Mouse (Mus musculus) midbrain, embryonic 15.5 days (tissue): Measurements from ENCODE around the gene Nbea. TPM values are rescaled to one million over a fixed set of nuclear protein-coding genes. Genes with fewer than 3 reads are reported as not detected.

ENCODE experiments used
- ATAC-seq: fragments of 200-750 bp; cut with Nextera tagmentation; replicated peaks from 2 replicates; pipeline ENCODE4 v1.8.0; 2017; ENCODE audit warnings: moderate TSS enrichment
- H3K27ac ChIP-seq: fragments of 300-500 bp; sonication (generic); 2 replicates; pipeline ENCODE4 v1.5.1; 2015; ENCODE audit warnings: mild to moderate bottlenecking, inconsistent platforms
- H3K27me3 ChIP-seq: fragments of 300-500 bp; sonication (generic); replicated peaks from 2 replicates; pipeline ENCODE4 v1.6.1; 2015; ENCODE audit warnings: inconsistent platforms
- H3K36me3 ChIP-seq: fragments of 300-500 bp; sonication (generic); replicated peaks from 2 replicates; pipeline ENCODE4 v1.6.1; 2015; ENCODE audit warnings: inconsistent platforms
- H3K4me1 ChIP-seq: fragments of 300-500 bp; sonication (generic); 2 replicates; pipeline ENCODE4 v1.6.1; 2015; ENCODE audit warnings: inconsistent platforms
- H3K4me2 ChIP-seq: fragments of 300-500 bp; sonication (generic); 2 replicates; pipeline ENCODE4 v1.6.1; 2015; ENCODE audit warnings: inconsistent platforms, mild to moderate bottlenecking, moderate library complexity
- H3K4me3 ChIP-seq: fragments of 300-500 bp; sonication (generic); 2 replicates; pipeline ENCODE4 v1.5.1; 2015; ENCODE audit warnings: mild to moderate bottlenecking, inconsistent platforms
- H3K9ac ChIP-seq: fragments of 300-500 bp; sonication (generic); 2 replicates; pipeline ENCODE4 v1.6.1; 2015; ENCODE audit warnings: mild to moderate bottlenecking, inconsistent platforms
- H3K9me3 ChIP-seq: fragments of 300-500 bp; sonication (generic); 2 replicates; pipeline ENCODE4 v1.6.1; 2016; ENCODE audit warnings: inconsistent platforms
- WGBS: fragments of 180-500 bp; shearing (Covaris S2); methylation state at CpG from one replicate; pipeline ENCODE4 v1.1.7; 2015; ENCODE audit warnings: mixed read lengths; 5-methylcytosine and 5-hydroxymethylcytosine counted together
- polyA plus RNA-seq: library from polyadenylated mRNA; unstranded; fragments of >200 nt; fragmentation: Nextera tagmentation; extraction: Ambion mirVana; gene quantifications from 2 replicates; pipeline ENCODE4 v1.2.1, GENCODE M21; 2015

The Nbea gene
- polyA plus RNA-seq, 1 experiment from 2014 or later: 61.0 TPM

DNA sequence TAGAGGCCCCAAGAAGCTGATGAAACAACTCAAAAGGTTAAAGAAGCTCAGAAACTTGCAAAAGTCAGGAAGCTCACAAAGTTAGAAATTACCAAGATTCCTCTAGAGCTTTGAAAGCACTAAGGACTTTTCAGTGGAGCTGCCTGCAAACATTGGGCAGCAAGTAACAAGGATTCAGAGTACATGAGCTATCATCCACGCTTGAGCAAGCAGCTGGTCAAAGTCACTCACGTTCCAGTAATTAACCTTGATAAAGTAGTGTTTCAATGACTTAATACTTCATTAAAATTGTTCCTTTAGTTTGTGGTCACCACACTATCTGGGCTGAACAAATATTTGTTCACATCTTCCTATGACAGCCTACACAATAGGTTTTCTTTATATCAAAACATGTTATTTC is 75.4 kb downstream of the Nbea start:
- Histone ChIP-seq H3K4me3 (no peak overlapping the region), H3K27ac (no peak overlapping the region), H3K9ac (no peak overlapping the region), H3K36me3 (no peaks in the 10 kb centered on the region), H3K4me2 (no peak overlapping the region), H3K4me1 (no peaks in the 10 kb centered on the region), H3K9me3 (no peaks in the 10 kb centered on the region), H3K27me3 (no peaks in the 10 kb centered on the region)
- ATAC-seq: no peak
- WGBS: 65% methylated on average over 2 of the region's 2 CpGs

DNA sequence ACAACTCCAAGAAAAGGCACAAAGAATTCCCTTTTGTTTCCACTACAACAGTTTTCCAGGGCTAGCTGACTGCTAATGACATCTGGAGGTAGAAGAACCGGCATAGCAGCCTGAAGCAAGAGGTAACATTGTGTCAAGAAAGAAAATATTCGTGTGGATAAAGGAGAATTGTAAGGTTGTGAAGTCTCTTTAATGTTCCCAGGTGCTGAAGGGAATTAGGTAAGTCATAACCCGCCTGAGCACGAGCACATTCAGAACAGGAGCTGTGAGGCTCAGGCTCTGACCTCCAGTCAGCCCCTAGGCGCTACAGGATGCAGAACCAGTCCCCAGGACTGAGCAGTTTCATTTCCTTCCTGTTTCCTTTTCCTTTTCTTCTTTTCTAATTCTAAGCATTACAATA is 86.4 kb downstream of the Nbea start:
- WGBS: 9% methylated on average over 5 of the region's 5 CpGs

DNA sequence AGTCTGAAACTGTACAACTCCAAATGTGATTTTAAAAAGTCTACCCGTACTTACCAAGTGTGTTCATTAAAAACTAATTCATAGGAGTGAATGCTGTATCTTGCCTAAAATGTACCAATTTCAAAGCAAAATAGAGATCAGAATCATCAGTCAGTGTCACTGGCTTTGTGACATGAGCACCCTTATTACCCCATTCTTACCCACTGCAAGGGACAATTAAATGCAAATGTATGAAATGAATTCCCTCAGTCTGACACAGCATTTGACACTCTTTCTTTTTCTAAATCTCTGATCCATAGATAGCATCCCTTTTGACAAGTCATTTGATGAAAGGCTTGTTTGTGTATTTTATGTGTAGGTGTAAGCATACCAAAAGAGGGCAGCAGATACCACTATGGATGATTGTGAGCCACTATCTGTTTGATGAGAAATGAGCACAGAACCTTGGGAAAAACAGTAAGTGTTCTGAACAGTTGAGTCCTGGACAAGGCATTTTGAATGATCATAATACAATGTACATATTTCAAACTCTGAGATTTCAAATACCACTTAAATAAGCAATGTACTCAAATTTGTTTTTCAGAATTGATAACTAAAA is 104.4 kb downstream of the Nbea start:
- Histone ChIP-seq H3K27ac (no peak overlapping the region), H3K4me2 (no peak overlapping the region), H3K27me3 (no peaks in the 10 kb centered on the region), H3K4me3 (no peak overlapping the region), H3K9me3 (no peaks in the 10 kb centered on the region), H3K9ac (no peak overlapping the region), H3K4me1 (no peaks in the 10 kb centered on the region), H3K36me3 (no peaks in the 10 kb centered on the region)
- WGBS: 89% methylated on average over 1 of the region's 1 CpGs
- ATAC-seq: peak; percentile 66; the same call in 1 of the 2 replicates

More for the DNA sequence above, 86.4 kb downstream of the Nbea start:
- H3K36me3 ChIP-seq: no peaks in the 10 kb centered on the region
- no peaks in the 10 kb centered on the region for H3K9me3 ChIP-seq
- peak overlapping the region; percentile 66 for H3K27ac ChIP-seq
- no peak overlapping the region for H3K9ac ChIP-seq
- H3K4me2 ChIP-seq: no peak overlapping the region
- ATAC-seq: 0 out of 2 replicates have a peak, but pooled peaks have one; percentile 33
- no peak overlapping the region for H3K4me3 ChIP-seq
- peaks cover 8% of the 10 kb centered on the region; the same call in 1 of the 2 replicates for H3K4me1 ChIP-seq
- H3K27me3 ChIP-seq: no peaks in the 10 kb centered on the region

DNA sequence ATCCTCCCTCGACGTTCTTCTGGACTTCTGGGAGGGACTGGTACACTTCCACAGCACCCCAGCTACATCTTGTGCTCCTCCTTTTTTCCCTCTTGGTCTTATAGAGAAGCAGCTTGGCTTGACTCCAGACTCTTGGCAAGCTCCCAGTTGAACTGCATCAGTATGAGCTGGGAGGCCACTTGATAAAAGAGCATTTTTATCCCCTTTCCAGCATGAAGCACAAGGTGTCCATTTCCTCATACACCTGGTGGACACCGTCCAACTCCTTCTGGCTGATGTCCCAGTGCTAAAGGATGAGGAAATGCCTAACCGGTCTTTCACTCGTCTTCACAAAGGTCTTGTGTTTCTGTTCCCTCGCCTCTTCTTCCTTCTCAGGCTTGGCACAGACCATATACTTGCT is 115.7 kb downstream of the Nbea start:
- Histone ChIP-seq H3K4me3 (no peak overlapping the region), H3K9ac (no peak overlapping the region), H3K36me3 (no peaks in the 10 kb centered on the region), H3K27me3 (no peaks in the 10 kb centered on the region), H3K9me3 (no peaks in the 10 kb centered on the region), H3K27ac (no peak overlapping the region), H3K4me2 (no peak overlapping the region), H3K4me1 (no peaks in the 10 kb centered on the region)
- WGBS: 89% methylated on average over 6 of the region's 6 CpGs
- no peak for ATAC-seq

DNA sequence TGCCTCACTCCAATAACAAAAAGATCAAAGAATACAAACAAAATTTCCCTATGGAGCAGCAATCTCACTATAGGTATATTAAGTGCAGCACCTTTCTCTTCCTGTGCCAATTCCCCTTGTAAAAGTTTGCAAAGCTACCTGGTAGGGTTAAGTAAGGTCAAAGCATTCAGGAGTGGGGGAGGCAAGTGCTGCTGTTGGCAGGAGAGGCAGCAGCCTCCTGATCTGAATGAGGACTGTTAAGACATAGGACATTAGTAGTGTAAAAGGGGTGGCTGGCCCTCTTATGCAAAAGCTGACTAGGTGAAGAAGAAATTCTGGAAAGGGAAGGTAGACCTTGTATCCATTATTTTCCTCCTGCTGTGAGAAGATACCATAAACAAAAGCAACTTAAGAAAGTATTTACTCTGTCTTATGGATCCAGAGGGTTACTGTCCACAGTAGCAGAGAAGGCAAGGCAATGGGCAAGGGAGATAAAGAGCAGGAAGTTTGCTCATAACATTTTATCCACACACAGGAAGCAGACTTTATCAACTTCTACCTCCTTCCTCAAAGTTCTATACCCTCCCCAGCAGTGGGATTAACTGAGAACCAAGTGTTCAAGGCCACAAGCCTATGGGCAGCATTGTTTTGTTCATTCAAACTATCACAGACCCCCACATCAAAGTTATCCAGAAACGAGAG is 117.0 kb downstream of the Nbea start:
- no peaks in the 10 kb centered on the region for H3K36me3 ChIP-seq
- 86% methylated on average over 1 of the region's 1 CpGs for WGBS
- H3K27ac ChIP-seq: no peak overlapping the region
- ATAC-seq: no peak
- H3K4me3 ChIP-seq: no peak overlapping the region
- H3K4me2 ChIP-seq: no peak overlapping the region
- H3K4me1 ChIP-seq: no peaks in the 10 kb centered on the region
- no peaks in the 10 kb centered on the region for H3K9me3 ChIP-seq
- no peak overlapping the region for H3K9ac ChIP-seq
- no peaks in the 10 kb centered on the region for H3K27me3 ChIP-seq

DNA sequence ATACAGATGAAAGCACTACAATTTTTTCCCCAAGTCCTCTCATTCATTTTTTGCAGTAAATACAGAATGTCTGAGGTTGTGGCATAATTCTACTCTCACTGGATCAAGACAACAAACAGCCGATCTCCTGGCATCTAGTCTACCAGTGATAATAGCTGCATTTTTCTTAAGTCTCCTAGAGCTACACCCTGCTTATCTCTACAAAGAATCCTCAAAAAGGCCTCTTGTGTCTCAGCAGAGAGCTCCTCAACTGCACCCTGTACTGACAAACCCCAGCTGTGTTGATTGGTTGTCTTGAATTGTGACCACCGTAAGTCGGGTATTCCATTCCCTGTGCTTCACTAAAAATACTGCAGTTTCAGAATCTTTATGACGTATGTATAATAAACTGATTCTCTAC is 118.3 kb downstream of the Nbea start:
- Histone ChIP-seq H3K4me3 (no peak overlapping the region), H3K27me3 (no peaks in the 10 kb centered on the region), H3K27ac (no peak overlapping the region), H3K4me2 (no peak overlapping the region), H3K9me3 (no peaks in the 10 kb centered on the region), H3K36me3 (no peaks in the 10 kb centered on the region), H3K4me1 (no peaks in the 10 kb centered on the region), H3K9ac (no peak overlapping the region)
- no peak for ATAC-seq
- WGBS: 76% methylated on average over 4 of the region's 4 CpGs

DNA sequence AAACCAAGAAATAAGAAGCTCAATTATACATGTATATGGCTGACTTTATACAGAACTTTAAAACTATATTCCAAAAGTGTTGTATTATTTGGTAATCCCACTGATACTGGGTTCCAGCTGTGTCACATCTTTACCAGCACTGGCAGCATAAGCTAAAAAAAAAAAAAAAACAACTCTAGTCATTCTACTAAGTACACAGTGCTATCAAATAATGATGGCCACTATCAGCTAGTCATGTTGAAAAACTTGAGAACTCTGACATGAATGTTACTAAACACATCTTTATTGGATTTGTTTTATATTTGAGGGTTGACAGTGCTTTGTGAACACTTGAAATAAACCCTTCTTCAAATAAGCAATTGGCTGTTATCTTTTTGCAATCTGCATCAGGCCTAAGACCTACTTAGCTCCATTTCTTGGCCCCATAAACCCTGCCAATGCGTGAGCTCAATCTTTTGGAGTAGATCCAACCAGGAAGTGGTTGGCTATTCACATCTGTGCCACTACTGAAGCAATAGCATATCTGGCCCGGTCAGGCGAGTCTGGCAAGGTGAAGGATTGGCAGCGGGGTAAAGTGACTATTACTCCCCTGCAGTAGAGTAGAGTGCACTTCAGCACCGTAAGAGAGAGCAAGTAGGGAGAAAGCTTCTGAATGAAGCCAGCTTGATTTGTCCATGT is 137.7 kb downstream of the Nbea start:
- ATAC-seq: no peak
- H3K9ac ChIP-seq: no peak overlapping the region
- no peaks in the 10 kb centered on the region for H3K27me3 ChIP-seq
- no peak overlapping the region for H3K4me3 ChIP-seq
- no peaks in the 10 kb centered on the region for H3K9me3 ChIP-seq
- no peak overlapping the region for H3K4me2 ChIP-seq
- no peak overlapping the region for H3K27ac ChIP-seq
- WGBS: 95% methylated on average over 5 of the region's 5 CpGs
- no peaks in the 10 kb centered on the region for H3K36me3 ChIP-seq
- no peaks in the 10 kb centered on the region for H3K4me1 ChIP-seq

DNA sequence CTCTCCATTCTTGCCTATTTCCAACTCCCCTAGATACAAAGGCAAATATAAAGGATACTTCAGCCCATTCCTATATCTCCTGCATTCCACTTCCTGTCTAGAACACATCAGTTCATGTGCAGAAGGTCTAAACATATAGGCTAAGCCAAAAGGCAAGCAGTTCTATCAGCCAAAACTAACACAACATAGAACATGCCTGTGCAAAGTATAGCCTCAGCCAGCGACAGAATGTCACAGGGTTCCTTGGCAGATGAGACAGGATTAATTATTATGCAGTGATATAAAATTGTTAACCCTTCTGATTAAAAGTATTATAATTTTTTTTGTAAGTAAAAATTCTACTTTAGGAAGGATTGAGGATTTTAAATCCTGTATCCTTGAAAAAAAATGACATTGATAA is 140.4 kb downstream of the Nbea start:
- no peak overlapping the region for H3K27ac ChIP-seq
- ATAC-seq: no peak
- H3K4me3 ChIP-seq: no peak overlapping the region
- no peaks in the 10 kb centered on the region for H3K9me3 ChIP-seq
- 67% methylated on average over 1 of the region's 1 CpGs for WGBS
- no peak overlapping the region for H3K4me2 ChIP-seq
- H3K4me1 ChIP-seq: no peaks in the 10 kb centered on the region
- no peaks in the 10 kb centered on the region for H3K36me3 ChIP-seq
- no peak overlapping the region for H3K9ac ChIP-seq
- H3K27me3 ChIP-seq: no peaks in the 10 kb centered on the region

DNA sequence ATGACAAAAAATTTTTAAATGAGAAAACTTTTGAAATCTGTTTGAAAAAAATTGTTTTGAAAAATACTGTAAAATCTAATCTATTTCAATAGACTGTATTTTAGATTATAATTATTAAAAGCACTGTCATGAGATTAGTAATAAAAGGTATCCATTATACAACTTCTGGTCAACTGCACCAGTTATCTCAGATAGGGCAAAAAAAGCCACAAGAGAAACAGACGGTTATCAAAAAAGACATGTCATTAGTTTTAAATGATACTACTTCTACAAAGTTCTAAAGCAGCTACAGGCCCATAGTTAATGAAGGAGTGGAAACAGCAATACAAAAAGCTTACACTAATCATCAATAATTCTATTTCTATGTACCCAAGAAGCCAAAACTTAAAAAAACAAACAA is 144.0 kb downstream of the Nbea start:
- no peak for ATAC-seq
- H3K9ac ChIP-seq: no peak overlapping the region
- WGBS: 87% methylated on average over 1 of the region's 1 CpGs

DNA sequence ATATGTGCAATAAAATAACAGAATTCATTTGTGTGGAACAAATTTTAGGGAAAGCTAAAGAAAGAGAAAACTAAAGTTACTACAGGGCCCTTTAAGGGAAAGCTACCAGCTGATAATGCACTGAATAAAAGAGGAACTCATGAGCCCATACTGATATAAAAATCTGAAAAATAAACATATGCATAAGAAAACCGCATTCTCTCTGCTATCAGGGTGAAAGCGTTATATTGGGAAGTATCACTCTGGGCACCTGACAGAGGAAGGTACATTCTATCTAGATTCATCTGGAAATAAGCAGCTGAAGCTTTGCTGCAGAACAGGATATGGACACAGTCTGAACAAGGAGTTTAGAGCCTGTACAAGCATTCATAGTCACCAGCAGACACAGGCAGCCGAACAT is 148.9 kb downstream of the Nbea start:
- WGBS: 87% methylated on average over 3 of the region's 3 CpGs
- H3K4me2 ChIP-seq: no peak overlapping the region
- H3K36me3 ChIP-seq: 0 out of 2 replicates have a peak, but pooled peaks cover 2% of the 10 kb centered on the region
- no peaks in the 10 kb centered on the region for H3K4me1 ChIP-seq
- H3K9me3 ChIP-seq: no peaks in the 10 kb centered on the region
- no peak overlapping the region for H3K4me3 ChIP-seq
- no peak for ATAC-seq
- no peak overlapping the region for H3K27ac ChIP-seq
- H3K27me3 ChIP-seq: no peaks in the 10 kb centered on the region
- no peak overlapping the region for H3K9ac ChIP-seq

More for the DNA sequence above, 144.0 kb downstream of the Nbea start:
- Histone ChIP-seq H3K36me3 (no peaks in the 10 kb centered on the region), H3K9me3 (no peaks in the 10 kb centered on the region), H3K27me3 (no peaks in the 10 kb centered on the region), H3K4me2 (no peak overlapping the region), H3K4me3 (no peak overlapping the region), H3K4me1 (no peaks in the 10 kb centered on the region), H3K27ac (no peak overlapping the region)

DNA sequence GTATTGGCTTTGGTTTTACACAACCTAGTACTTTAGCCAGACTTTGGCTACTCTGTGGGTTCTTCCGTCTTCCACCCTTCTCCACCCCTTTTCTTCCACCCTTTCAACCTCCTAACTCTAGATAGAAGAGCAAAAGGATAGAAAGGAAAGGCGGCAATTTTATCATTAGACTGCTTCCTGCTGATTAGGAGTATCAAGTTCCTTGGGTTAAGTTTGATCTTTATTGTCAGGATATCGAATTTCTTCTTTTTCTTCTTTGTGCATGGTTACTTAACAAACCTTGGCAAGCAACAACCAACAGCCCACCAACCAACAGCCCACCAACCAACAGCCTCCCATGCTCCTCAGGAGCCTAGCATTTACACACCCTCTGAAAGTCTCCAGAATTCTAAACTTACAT is 165.0 kb downstream of the Nbea start:
- no peak overlapping the region for H3K4me2 ChIP-seq
- 96% methylated on average over 3 of the region's 3 CpGs for WGBS
- H3K27me3 ChIP-seq: no peaks in the 10 kb centered on the region
- H3K36me3 ChIP-seq: peaks cover 10% of the 10 kb centered on the region; the same call in 1 of the 2 replicates
- H3K4me1 ChIP-seq: no peaks in the 10 kb centered on the region
- no peak for ATAC-seq
- no peak overlapping the region for H3K4me3 ChIP-seq
- no peak overlapping the region for H3K27ac ChIP-seq
- no peaks in the 10 kb centered on the region for H3K9me3 ChIP-seq
- H3K9ac ChIP-seq: no peak overlapping the region

DNA sequence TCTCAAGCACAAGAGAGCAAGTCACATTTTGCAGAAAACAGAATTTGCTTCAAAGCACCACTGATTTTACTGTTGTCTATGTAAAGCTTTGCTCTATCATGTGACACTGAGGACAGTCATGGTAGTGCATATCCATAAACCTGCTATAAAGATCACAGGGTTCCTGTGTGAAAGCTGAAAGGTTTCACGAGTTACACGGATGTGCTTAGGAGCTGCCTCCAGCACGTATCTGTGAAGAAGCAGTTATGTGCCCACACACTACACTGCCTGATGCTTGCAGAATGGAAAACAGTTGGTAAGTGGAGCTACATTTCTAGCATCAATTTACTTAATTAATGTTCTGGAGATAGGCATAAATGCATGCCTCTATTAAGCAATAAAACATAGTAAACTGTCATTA is 172.4 kb downstream of the Nbea start:
- no peak overlapping the region for H3K27ac ChIP-seq
- no peak overlapping the region for H3K4me3 ChIP-seq
- no peak overlapping the region for H3K4me2 ChIP-seq
- H3K9me3 ChIP-seq: no peaks in the 10 kb centered on the region
- no peak overlapping the region for H3K9ac ChIP-seq
- ATAC-seq: no peak
- peaks cover 6% of the 10 kb centered on the region; the same call in 1 of the 2 replicates for H3K36me3 ChIP-seq
- no peaks in the 10 kb centered on the region for H3K27me3 ChIP-seq
- 75% methylated on average over 3 of the region's 3 CpGs for WGBS
- H3K4me1 ChIP-seq: no peaks in the 10 kb centered on the region
